Mouse (Mus musculus) heart, postnatal 0 days (tissue): ENCODE measurements around the gene Zmiz2. TPM values are rescaled to one million over a fixed set of nuclear protein-coding genes. Genes with fewer than 3 reads are reported as not detected.
"Not testable (repeated sequence)": the region's sequence is repeated elsewhere in the genome, so short reads cannot be mapped to it uniquely, and the experiment has no call there.

Experiments
- ATAC-seq: fragments of 200-750 bp; cut with Nextera tagmentation; 2 replicates; pipeline ENCODE4 v1.8.0; 2017; ENCODE audit warnings: low read depth, moderate number of reproducible peaks, moderate library complexity; ENCODE audit not compliant: insufficient read depth
- DNase-seq: peaks from one replicate; pipeline ENCODE4 v3.0.0-alpha.2; 2016; ENCODE audit warnings: low spot score
- H3K27ac ChIP-seq: fragments of 300-500 bp; sonication (generic); 2 replicates; pipeline ENCODE4 v1.5.1; 2014; ENCODE audit warnings: low read depth, mild to moderate bottlenecking
- H3K27me3 ChIP-seq: fragments of 300-500 bp; sonication (generic); 2 replicates; pipeline ENCODE4 v1.6.1; 2014; ENCODE audit warnings: low read length, mixed read lengths; ENCODE audit not compliant: control insufficient read depth, insufficient read depth
- H3K36me3 ChIP-seq: fragments of 300-500 bp; sonication (generic); replicated peaks from 2 replicates; pipeline ENCODE4 v1.6.1; 2014; ENCODE audit warnings: low read length, mixed read lengths; ENCODE audit not compliant: control insufficient read depth, insufficient read depth
- H3K4me1 ChIP-seq: fragments of 300-500 bp; sonication (generic); 2 replicates; pipeline ENCODE4 v1.6.1; 2014; ENCODE audit warnings: antibody characterized with exemption; ENCODE audit not compliant: control insufficient read depth, insufficient read depth
- H3K4me2 ChIP-seq: fragments of 300-500 bp; sonication (generic); 2 replicates; pipeline ENCODE4 v1.6.1; 2014; ENCODE audit warnings: low read depth, mild to moderate bottlenecking, low read length, moderate library complexity
- H3K4me3 ChIP-seq: fragments of 300-500 bp; sonication (generic); 2 replicates; pipeline ENCODE4 v1.5.1; 2014; ENCODE audit warnings: low read depth, low read length
- H3K9ac ChIP-seq: fragments of 300-500 bp; sonication (generic); replicated peaks from 2 replicates; pipeline ENCODE4 v1.6.1; 2014; ENCODE audit warnings: low read depth, low read length, mixed read lengths
- H3K9me3 ChIP-seq: fragments of 300-500 bp; sonication (generic); replicated peaks from 2 replicates; pipeline ENCODE4 v1.6.1; 2016; ENCODE audit warnings: low read length; ENCODE audit not compliant: control insufficient read depth
- CTCF ChIP-seq: IDR thresholded peaks from 2 replicates; pipeline ENCODE4 v1.5.1; 2016; ENCODE audit warnings: antibody characterized with exemption, control low read depth, low read depth
- EP300 ChIP-seq: IDR thresholded peaks from 2 replicates; pipeline ENCODE4 v1.6.1; 2016; ENCODE audit warnings: antibody characterized with exemption, low read depth
- WGBS: fragments of 180-500 bp; shearing (Covaris S2); extraction: QIAGEN DNeasy Blood & Tissue Kit; methylation state at CpG from one replicate; pipeline ENCODE4 v1.1.7; 2014; 5-methylcytosine and 5-hydroxymethylcytosine counted together
- polyA plus RNA-seq: library from polyadenylated mRNA; unstranded; fragments of >200 nt; fragmentation: Nextera tagmentation; extraction: Ambion mirVana; gene quantifications from 2 replicates; pipeline ENCODE4 v1.2.1, GENCODE M21; 2015
- total RNA-seq: library from RNA; depleted of rRNA; stranded (reverse); fragments of >200 nt; gene quantifications from 2 replicates; pipeline ENCODE4 v1.2.3, GENCODE M21; 2014; ENCODE audit warnings: low replicate concordance

Zmiz2 gene
- total and polyA plus RNA-seq, 2 experiments from 2014 or later = 6.9 to 45.4 TPM

DNA sequence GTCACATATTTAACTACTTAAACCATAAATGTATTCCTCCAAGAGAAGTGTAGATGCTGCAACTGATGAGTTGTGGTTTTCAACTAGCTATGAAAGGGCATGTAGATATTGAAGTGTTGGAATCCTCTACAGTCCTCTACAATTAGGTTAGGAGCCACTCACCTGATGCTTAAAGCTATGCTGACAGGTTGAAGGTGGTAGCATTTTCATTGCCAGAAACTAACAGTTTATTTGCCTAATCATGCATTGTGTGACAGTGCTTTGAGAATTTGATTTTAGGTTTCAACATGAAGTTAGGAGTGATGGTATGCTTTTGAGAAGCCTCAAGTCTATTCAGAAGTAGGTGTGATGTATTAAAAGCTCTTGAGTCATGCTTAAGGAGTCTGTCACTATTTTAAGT is 28.6 kb downstream of the Zmiz2 start:
- TF ChIP-seq CTCF = no peak
- no peak for TF ChIP-seq EP300
- H3K27ac ChIP-seq = peak overlapping the region; percentile 30; the same call in 1 of the 2 replicates
- H3K4me2 ChIP-seq = peak overlapping the region; percentile 75
- no peaks in the 10 kb centered on the region for H3K27me3 ChIP-seq
- H3K9me3 ChIP-seq = no peaks in the 10 kb centered on the region
- ATAC-seq = no peak
- peak overlapping the region; percentile 84 for H3K9ac ChIP-seq
- peak overlapping the region; percentile 77 for H3K4me3 ChIP-seq
- peaks cover 10% of the 10 kb centered on the region for H3K4me1 ChIP-seq
- peaks cover 28% of the 10 kb centered on the region for H3K36me3 ChIP-seq
- DNase-seq = no peak

DNA sequence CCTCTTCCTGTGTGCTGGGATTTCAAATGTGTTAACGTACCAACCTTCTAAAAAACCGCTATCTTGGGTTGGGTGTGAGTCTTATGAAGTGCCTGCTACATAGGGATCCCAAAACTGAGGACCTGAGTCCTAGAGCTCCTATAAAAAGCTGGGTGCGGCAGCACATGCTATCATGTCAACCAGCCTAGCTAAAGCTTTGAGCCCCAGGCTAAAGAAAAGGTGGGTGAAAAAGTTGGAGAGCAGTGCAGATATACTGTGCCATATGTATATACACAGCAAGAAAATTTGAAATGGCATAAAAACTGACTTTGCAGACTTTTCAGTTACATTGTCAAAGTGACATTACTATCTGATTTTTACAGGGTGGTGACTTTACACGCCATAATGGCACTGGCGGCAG is 29.9 kb downstream of the Zmiz2 start:
- H3K27ac ChIP-seq = no peak overlapping the region
- peaks cover 28% of the 10 kb centered on the region for H3K36me3 ChIP-seq
- no peak for TF ChIP-seq CTCF
- TF ChIP-seq EP300 = no peak
- H3K27me3 ChIP-seq = no peaks in the 10 kb centered on the region
- H3K4me2 ChIP-seq = no peak overlapping the region
- WGBS = 75% methylated on average over 5 of the region's 5 CpGs
- H3K4me1 ChIP-seq = peaks cover 10% of the 10 kb centered on the region
- DNase-seq (no peak), ATAC-seq (no peak)
- H3K9ac ChIP-seq = no peak overlapping the region
- H3K4me3 ChIP-seq = no peak overlapping the region
- no peaks in the 10 kb centered on the region for H3K9me3 ChIP-seq

- ATAC-seq, H3K27me3 ChIP-seq: not testable (repeated sequence)
Observed at GRCm38 (mm10) chr11:6419156-6419555, 30.3 kb downstream of the Zmiz2 start.

DNA sequence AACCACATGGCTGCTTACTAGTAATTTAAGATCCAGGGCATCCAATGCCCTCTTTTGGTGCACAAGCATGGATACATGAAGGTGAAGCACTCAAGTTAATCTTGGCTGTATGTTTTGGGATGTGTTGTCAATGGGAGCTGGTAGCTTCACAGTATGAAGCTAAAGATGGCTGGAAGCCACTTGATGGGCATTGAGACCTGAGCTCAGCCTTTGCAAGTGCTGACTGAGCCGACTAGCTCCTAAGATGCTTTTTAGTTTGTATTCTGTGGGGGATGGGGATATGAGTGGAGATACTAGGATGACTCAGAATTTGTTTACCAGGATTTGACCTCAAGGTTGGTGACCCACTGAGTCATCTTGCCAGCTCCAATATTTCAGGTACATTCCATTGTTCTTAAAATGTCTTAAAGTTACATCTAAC is 31.4 kb downstream of the Zmiz2 start:
- 25% methylated on average over 1 of the region's 1 CpGs for WGBS
- DNase-seq = no peak

More at GRCm38 (mm10) chr11:6419156-6419555, 30.3 kb downstream of the Zmiz2 start:
- not testable (repeated sequence) for H3K9me3 ChIP-seq, DNase-seq, H3K4me3 ChIP-seq, H3K27ac ChIP-seq, H3K4me2 ChIP-seq, H3K4me1 ChIP-seq, H3K9ac ChIP-seq
- 59% methylated on average over 4 of the region's 4 CpGs for WGBS
- peaks cover 28% of the 10 kb centered on the region for H3K36me3 ChIP-seq

DNA sequence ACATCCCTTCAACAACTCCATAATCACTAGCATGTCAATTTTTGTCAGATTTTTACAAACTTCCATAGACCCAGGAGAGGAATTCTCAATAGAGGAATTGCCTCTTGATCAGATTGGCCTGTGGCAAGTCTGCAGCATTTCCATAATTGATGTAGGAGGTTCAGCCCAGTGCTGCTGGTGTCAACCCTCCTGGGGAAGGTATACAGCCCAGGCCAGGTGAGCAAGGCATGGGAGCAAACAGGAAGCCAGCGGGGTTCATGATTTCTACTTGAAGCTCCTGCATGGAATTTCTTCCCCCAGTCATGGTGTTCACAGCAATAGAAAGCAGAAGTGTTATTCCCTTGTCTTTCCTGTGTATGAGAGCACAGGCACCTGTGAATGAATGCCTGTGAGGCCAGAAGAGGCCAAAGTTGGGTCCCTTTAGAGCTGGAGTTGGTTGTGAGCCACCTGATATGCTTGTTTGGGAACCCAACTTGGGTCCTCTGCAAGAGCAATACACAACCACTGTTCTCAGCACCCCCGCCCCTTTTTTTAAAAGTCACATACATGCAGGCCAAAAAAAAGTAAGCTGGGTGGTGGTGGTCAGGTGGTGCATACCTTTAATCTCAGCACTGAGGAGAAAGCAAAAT is 32.0 kb downstream of the Zmiz2 start:
- Histone ChIP-seq H3K36me3 (peaks cover 40% of the 10 kb centered on the region), H3K4me2 (no peak overlapping the region), H3K27ac (no peak overlapping the region), H3K4me1 (peaks cover 10% of the 10 kb centered on the region), H3K9me3 (no peaks in the 10 kb centered on the region), H3K9ac (no peak overlapping the region), H3K27me3 (no peaks in the 10 kb centered on the region), H3K4me3 (no peak overlapping the region)
- ATAC-seq (no peak), DNase-seq (no peak)
- WGBS = 82% methylated on average over 2 of the region's 2 CpGs
- TF ChIP-seq CTCF (no peak), EP300 (no peak)

More for the DNA sequence above, 31.4 kb downstream of the Zmiz2 start:
- Histone ChIP-seq H3K4me1 (peaks cover 10% of the 10 kb centered on the region), H3K4me3 (no peak overlapping the region), H3K9me3 (no peaks in the 10 kb centered on the region), H3K9ac (no peak overlapping the region), H3K36me3 (peaks cover 36% of the 10 kb centered on the region), H3K27me3 (no peaks in the 10 kb centered on the region), H3K27ac (no peak overlapping the region), H3K4me2 (no peak overlapping the region)
- TF ChIP-seq EP300 (no peak), CTCF (no peak)
- no peak for ATAC-seq

GRCm38 (mm10) chr11:6430186-6430585 is 41.3 kb downstream of the Zmiz2 start:
- Histone ChIP-seq H3K9ac (no peak overlapping the region), H3K4me1 (no peaks in the 10 kb centered on the region), H3K4me3 (no peak overlapping the region), H3K27ac (no peak overlapping the region), H3K4me2 (no peak overlapping the region), H3K27me3 (no peaks in the 10 kb centered on the region), H3K36me3 (peaks cover 95% of the 10 kb centered on the region), H3K9me3 (no peaks in the 10 kb centered on the region)
- WGBS = 96% methylated on average over 7 of the region's 7 CpGs
- DNase-seq = no peak
- no peak for ATAC-seq
- no peak for TF ChIP-seq CTCF
- no peak for TF ChIP-seq EP300
